ENCODE assay signal across 9 mouse cellular contexts in genomic region chr19:3855601-3856000, GRCm38 (mm10). TPM values are rescaled to one million over a fixed set of nuclear protein-coding genes. Genes with fewer than 3 reads are reported as not detected.
DNase-seq lines count a peak whose midpoint lies in the region; ATAC-seq and TF ChIP-seq lines count a peak whose summit lies in the region.
"Had no signal": no experiment of that assay in that cellular context is flagged by ENCODE, and none has a peak within 500 bp of the region (broad histone marks: within the 10 kb centered on the region; RNA-seq: fewer than 3 reads in every experiment).

No protein-coding gene starts in this region.

- peaks cover 10% of the 10 kb centered on the region; the same call in 1 of the 2 replicates for H3K4me1 ChIP-seq in intestine, postnatal 0 days (replicated peaks; ENCODE audit: control insufficient read depth, insufficient read depth, low read length)

- ATAC-seq in intestine, postnatal 0 days = no peak
- ATAC-seq in megakaryocyte-erythroid progenitor cell, adult 5-6 weeks (replicated peaks; ENCODE audit: low FRiP score, low TSS enrichment, poor library complexity, severe bottlenecking) = no peak

- no peaks in the 10 kb centered on the region for H3K36me3 ChIP-seq in intestine, postnatal 0 days (ENCODE audit: control insufficient read depth, insufficient read depth)
- no peaks in the 10 kb centered on the region for H3K36me3 ChIP-seq in myocyte (ENCODE audit: control insufficient read depth, insufficient read depth)

- DNase-seq in adrenal gland, adult (ENCODE audit: inconsistent age in 2 of 2, low spot score in 1 of 2) = peak; percentile 60 to 80
- DNase-seq in adrenal gland, postnatal 4 days (ENCODE audit: low spot score in 2 of 2) = no peak
- DNase-seq in lung, postnatal 10 days = peak; percentile 29
- DNase-seq in lung, postnatal 4 days = no peak
- DNase-seq in gastrocnemius, postnatal 10 days = no peak

- WGBS in intestine, postnatal 0 days = 33% methylated on average over 4 of the region's 4 CpGs

- no peaks in the 10 kb centered on the region for H3K27me3 ChIP-seq in intestine, postnatal 0 days (replicated peaks; ENCODE audit: control insufficient read depth, insufficient read depth, low read length)
- no peaks in the 10 kb centered on the region for H3K27me3 ChIP-seq in myocyte (ENCODE audit: control insufficient read depth, insufficient read depth, insufficient read length)

- H3K27ac ChIP-seq in intestine, postnatal 0 days (ENCODE audit: low read depth, low read length) = no peak overlapping the region
- H3K27ac ChIP-seq: macrophage had no signal

- peak overlapping the region; percentile 53 for H3K4me2 ChIP-seq in intestine, postnatal 0 days (replicated peaks; ENCODE audit: low read depth)
- H3K4me2 ChIP-seq in myocyte (ENCODE audit: low read depth) = peak overlapping the region; percentile 56

- no peak overlapping the region for H3ac ChIP-seq in myocyte (ENCODE audit: control insufficient read depth, insufficient read length)

- no peak for TF ChIP-seq POLR2A in myocyte (IDR thresholded peaks at IDR 0.05; ENCODE audit: insufficient read length, low read depth)

- H3K79me2 ChIP-seq in myocyte (ENCODE audit: control insufficient read depth, insufficient read depth) = peaks cover 83% of the 10 kb centered on the region

- H3K4me3 ChIP-seq in intestine, postnatal 0 days (ENCODE audit: low read depth, low read length) = peak overlapping the region; percentile 93
- no peak overlapping the region for H3K4me3 ChIP-seq in myocyte

- no peaks in the 10 kb centered on the region for H3K9me3 ChIP-seq in intestine, postnatal 0 days (ENCODE audit: control insufficient read depth)

- no peak overlapping the region for H3K9ac ChIP-seq in intestine, postnatal 0 days (ENCODE audit: low read depth, low read length)

- no peak for TF ChIP-seq CTCF in intestine, postnatal 0 days (IDR thresholded peaks at IDR 0.05; ENCODE audit: low read depth)

TF ChIP-seq in myocyte, 11 proteins besides CTCF, POLR2A, EP300 and RAD21:
- no peak for TF ChIP-seq MAX (IDR thresholded peaks at IDR 0.05; ENCODE audit: low read depth)
- no peak for TF ChIP-seq MYOD1 (IDR thresholded peaks at IDR 0.05; ENCODE audit: control insufficient read depth in 1 of 3, insufficient read length in 2 of 3, low read depth in 2 of 3)
- no peak for TF ChIP-seq TCF12 (IDR thresholded peaks at IDR 0.05; ENCODE audit: insufficient read depth, poor library complexity, severe bottlenecking)
- no peak for TF ChIP-seq USF1 (IDR thresholded peaks at IDR 0.05; ENCODE audit: low read depth)
- no peak for TF ChIP-seq TCF3 (IDR thresholded peaks at IDR 0.05; ENCODE audit: insufficient read length, low read depth)
- no peak for TF ChIP-seq SRF (IDR thresholded peaks at IDR 0.05; ENCODE audit: control insufficient read depth, insufficient read length, low read depth)
- TF ChIP-seq MYOG (IDR thresholded peaks at IDR 0.05; ENCODE audit: control insufficient read depth in 1 of 3, insufficient read depth in 1 of 3, insufficient read length in 2 of 3, low read depth in 2 of 3) = no peak
- no peak for TF ChIP-seq POLR2AphosphoS2 (IDR thresholded peaks at IDR 0.05; ENCODE audit: insufficient read length, low read depth)
- TF ChIP-seq REST (IDR thresholded peaks at IDR 0.05; ENCODE audit: insufficient read depth, insufficient read length) = no peak

RNA-seq across cellular contexts. Expression of gene Chka, which starts 4.0 kb away (rescaled TPM):
- total RNA-seq in adrenal gland, postnatal 4 days (2021) = 10 to 100 TPM; 63.5 to 70.5 TPM
- 113 and 155 TPM in 2 replicates for polyA plus RNA-seq in intestine, postnatal 0 days (2015; fragmentation: Nextera tagmentation; extraction: Ambion mirVana)
- polyA plus RNA-seq in myocyte (2012; fragmentation: generic; extraction: Trizol) = 35.5 TPM
- total RNA-seq in gastrocnemius, postnatal 10 days (2021) = 1 to 10 TPM; 6.0 to 7.0 TPM
- total RNA-seq in megakaryocyte-erythroid progenitor cell, adult 5-6 weeks (2014; fragmentation: Nextera tagmentation) = 23.0 and 23.5 TPM in 2 replicates
- total RNA-seq in megakaryocyte-erythroid progenitor cell, adult 5-6 weeks (2017) = 22.5 and 26.0 TPM in 2 replicates

RNA-seq across cellular contexts. Expression of gene Tcirg1, which starts 51.3 kb away (rescaled TPM):
- total RNA-seq in adrenal gland, postnatal 4 days (2021) = 10 to 100 TPM; 80.5 to 91.9 TPM
- 76.2 and 83.0 TPM in 2 replicates for polyA plus RNA-seq in intestine, postnatal 0 days (2015; fragmentation: Nextera tagmentation; extraction: Ambion mirVana)
- 50.9 TPM for polyA plus RNA-seq in myocyte (2012; fragmentation: generic; extraction: Trizol)
- total RNA-seq in gastrocnemius, postnatal 10 days (2021) = 10 to 100 TPM; 13.6 to 31.1 TPM
- 27.6 and 37.7 TPM in 2 replicates for total RNA-seq in megakaryocyte-erythroid progenitor cell, adult 5-6 weeks (2014; fragmentation: Nextera tagmentation)
- 6.7 and 44.0 TPM in 2 replicates for total RNA-seq in megakaryocyte-erythroid progenitor cell, adult 5-6 weeks (2017)

RNA-seq across cellular contexts. Expression of gene Ndufs8, which starts 57.0 kb away (rescaled TPM):
- 100 to 1,000 TPM; 205 to 212 TPM for total RNA-seq in adrenal gland, postnatal 4 days (2021)
- polyA plus RNA-seq in intestine, postnatal 0 days (2015; fragmentation: Nextera tagmentation; extraction: Ambion mirVana) = 303 and 317 TPM in 2 replicates
- 482 TPM for polyA plus RNA-seq in myocyte (2012; fragmentation: generic; extraction: Trizol)
- 100 to 1,000 TPM; 181 to 205 TPM for total RNA-seq in gastrocnemius, postnatal 10 days (2021)
- total RNA-seq in megakaryocyte-erythroid progenitor cell, adult 5-6 weeks (2014; fragmentation: Nextera tagmentation) = 175 and 218 TPM in 2 replicates
- 54.3 and 59.0 TPM in 2 replicates for total RNA-seq in megakaryocyte-erythroid progenitor cell, adult 5-6 weeks (2017)

Comparison
In these comparisons a context has a peak if more than half of its experiments do, and no peak if none do; other contexts are left out.
1. DNase-seq: peak in adrenal gland, adult (2 of 2) and lung, postnatal 10 days (single experiment); none in adrenal gland, postnatal 4 days (0 of 2), lung, postnatal 4 days (0 of 2) and gastrocnemius, postnatal 10 days (single experiment).